Mouse (Mus musculus) CH12.LX (cell line): ENCODE results near the gene Gcnt1.

Experiments used
- CHD2 ChIP-seq: IDR thresholded peaks from 2 replicates; pipeline ENCODE4 v1.6.1; 2011; ENCODE audit warnings: low read length, improper control_type of control experiment
- CTCF ChIP-seq, 2 experiments: IDR thresholded peaks in 1 of 2; conservative IDR thresholded peaks in 1 of 2; 2 replicates each; pipeline ENCODE4 v1.5.1; 2011 to 2012; ENCODE audit warnings: low read depth in 2 of 2, low read length in 2 of 2, improper control_type of control experiment in 1 of 2, inconsistent platforms in 1 of 2, mild to moderate bottlenecking in 1 of 2, moderate library complexity in 1 of 2
- EP300 ChIP-seq: IDR thresholded peaks from 2 replicates; pipeline ENCODE4 v1.6.1; 2011; ENCODE audit warnings: low read length, improper control_type of control experiment
- MEF2A ChIP-seq: IDR thresholded peaks from 2 replicates; pipeline ENCODE4 v1.6.1; 2014; ENCODE audit warnings: low read depth, mild to moderate bottlenecking, inconsistent platforms, low read length, improper control_type of control experiment, borderline replicate concordance
- MXI1 ChIP-seq: IDR thresholded peaks from 2 replicates; pipeline ENCODE4 v1.6.1; 2011; ENCODE audit warnings: mild to moderate bottlenecking, low read depth, low read length, improper control_type of control experiment
- NELFE ChIP-seq: IDR thresholded peaks from 2 replicates; pipeline ENCODE4 v1.6.1; 2011; ENCODE audit warnings: low read depth, low read length, improper control_type of control experiment
- TCF12 ChIP-seq: IDR thresholded peaks from 2 replicates; pipeline ENCODE4 v1.6.1; 2014; ENCODE audit warnings: low read depth, mild to moderate bottlenecking, inconsistent platforms, low read length, improper control_type of control experiment
- UBTF ChIP-seq: IDR thresholded peaks from 2 replicates; pipeline ENCODE4 v1.6.1; 2012; ENCODE audit warnings: low read depth, mild to moderate bottlenecking, inconsistent platforms, low read length, improper control_type of control experiment, moderate library complexity
- ZKSCAN1 ChIP-seq: IDR thresholded peaks from 2 replicates; pipeline ENCODE4 v1.6.1; 2012; ENCODE audit warnings: low read depth, inconsistent platforms, low read length, improper control_type of control experiment, borderline replicate concordance
- ZNF384 ChIP-seq: IDR thresholded peaks from 2 replicates; pipeline ENCODE4 v1.6.1; 2012; ENCODE audit warnings: low read depth, low read length, improper control_type of control experiment, inconsistent platforms

DNA sequence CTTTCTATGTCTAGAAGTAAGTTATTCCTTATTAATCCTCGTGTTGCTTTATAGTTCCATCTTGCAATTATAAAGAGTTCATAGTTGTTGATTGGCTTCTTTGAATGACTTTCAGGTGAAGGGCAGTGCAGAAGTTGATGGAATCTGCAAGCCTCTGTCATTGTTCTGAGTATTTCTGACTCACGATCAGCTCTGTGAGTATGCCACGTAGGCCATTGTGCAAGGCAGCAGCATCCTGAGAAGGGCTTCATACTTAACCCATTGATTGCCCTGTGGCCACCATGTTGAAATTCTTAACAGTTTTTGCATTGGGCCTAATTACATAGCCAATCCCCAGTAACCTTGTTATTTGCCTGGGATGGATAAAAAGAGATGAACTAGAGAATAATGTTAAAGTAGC is 36.7 kb upstream of the Gcnt1 start:
- TF ChIP-seq CTCF (conservative IDR thresholded peaks at IDR 0.05 in 1 of 2, IDR thresholded peaks at IDR 0.05 in 1 of 2; ENCODE audit: low read depth in 2 of 2, low read length in 2 of 2) (no peak), EP300 (no peak), UBTF (no peak), ZNF384 (no peak), TCF12 (no peak), NELFE (no peak), CHD2 (no peak), MEF2A (no peak), MXI1 (no peak), ZKSCAN1 (no peak)
